Mouse (Mus musculus) gonadal fat pad, adult 2 months (tissue): ENCODE measurements around the gene Sbk1. TPM values are rescaled to one million over a fixed set of nuclear protein-coding genes. Genes with fewer than 3 reads are reported as not detected.

Experiments used
- DNase-seq: peaks from one replicate; pipeline ENCODE4 v3.0.0-alpha.2; 2012; ENCODE audit warnings: low read depth
- polyA plus RNA-seq: library from polyadenylated mRNA; depleted of rRNA; stranded (reverse); fragments of >200 nt; gene quantifications from 2 replicates; pipeline ENCODE4 v1.2.3, GENCODE M21; 2012; rRNA removed

The Sbk1 gene
- polyA plus RNA-seq, 1 experiment: 26.5 TPM

- DNase-seq: no peak
These were observed 63.1 kb downstream of the Sbk1 start for GRCm38 (mm10) chr7:126335556-126335955.

- no peak for DNase-seq
These were observed 66.5 kb downstream of the Sbk1 start for GRCm38 (mm10) chr7:126338906-126339305.

- DNase-seq: no peak
These were observed 67.1 kb downstream of the Sbk1 start for GRCm38 (mm10) chr7:126339521-126339971.

- no peak for DNase-seq
These were observed 67.8 kb downstream of the Sbk1 start for GRCm38 (mm10) chr7:126340206-126340618.

GRCm38 (mm10) chr7:126340896-126341295 lies 68.5 kb downstream of the Sbk1 start:
- no peak for DNase-seq

Other genes with a start within 250 kb of the Sbk1 start
- gene Gsg1l, start 190.2 kb upstream of the Sbk1 start, polyA plus RNA-seq: 0.37 and 0.59 TPM in 2 replicates
- gene Xpo6, start 72.1 kb upstream of the Sbk1 start, polyA plus RNA-seq: 133 and 151 TPM in 2 replicates
- 10.7 TPM in 2 replicates for gene Lat, start 97.0 kb downstream of the Sbk1 start, polyA plus RNA-seq
- 144 and 156 TPM in 2 replicates for gene Spns1, start 104.8 kb downstream of the Sbk1 start, polyA plus RNA-seq
- 4.7 and 6.4 TPM in 2 replicates for gene Nfatc2ip, start 124.1 kb downstream of the Sbk1 start, polyA plus RNA-seq
- 0.95 and 1.2 TPM in 2 replicates for gene Cd19, start 142.3 kb downstream of the Sbk1 start, polyA plus RNA-seq
- 26.0 and 28.2 TPM in 2 replicates for gene Rabep2, start 156.1 kb downstream of the Sbk1 start, polyA plus RNA-seq
- gene Atp2a1, start 190.5 kb downstream of the Sbk1 start, polyA plus RNA-seq: 1.7 and 8.0 TPM in 2 replicates
- 40.5 and 48.0 TPM in 2 replicates for gene Sh2b1, start 202.8 kb downstream of the Sbk1 start, polyA plus RNA-seq
- 92.1 and 92.3 TPM in 2 replicates for gene Tufm, start 214.7 kb downstream of the Sbk1 start, polyA plus RNA-seq
- 82.8 and 104 TPM in 2 replicates for gene Atxn2l, start 230.8 kb downstream of the Sbk1 start, polyA plus RNA-seq